Mouse (Mus musculus) cerebellum, postnatal 4 days (tissue): ENCODE results near the gene Celf6.

ENCODE experiments used
- DNase-seq, 2 experiments: peaks; one replicate each; pipeline ENCODE4 v3.0.0; 2022; ENCODE audit warnings: low spot score in 2 of 2, mixed read lengths in 1 of 2

The Celf6 gene

DNA sequence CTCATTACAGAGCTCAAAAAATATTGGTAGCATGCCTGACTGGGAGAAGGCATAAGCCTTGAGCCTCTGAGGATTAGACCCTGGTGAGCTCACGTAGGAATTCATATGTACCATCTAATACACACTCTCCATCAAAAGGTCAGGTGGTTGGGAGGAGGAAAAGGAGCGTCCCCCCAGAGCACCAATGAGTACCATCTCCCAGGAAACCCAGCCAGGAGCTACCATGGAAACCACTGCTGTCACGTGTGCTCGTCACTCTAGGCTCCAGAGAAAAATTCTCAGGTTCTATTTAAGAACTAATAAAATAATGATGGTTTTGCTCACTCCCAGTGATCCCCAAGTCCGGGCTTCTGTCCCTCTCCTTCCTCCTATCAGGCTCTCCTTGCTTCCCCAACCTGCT lies 10.5 kb downstream of the Celf6 start:
- DNase-seq, result no peak

DNA sequence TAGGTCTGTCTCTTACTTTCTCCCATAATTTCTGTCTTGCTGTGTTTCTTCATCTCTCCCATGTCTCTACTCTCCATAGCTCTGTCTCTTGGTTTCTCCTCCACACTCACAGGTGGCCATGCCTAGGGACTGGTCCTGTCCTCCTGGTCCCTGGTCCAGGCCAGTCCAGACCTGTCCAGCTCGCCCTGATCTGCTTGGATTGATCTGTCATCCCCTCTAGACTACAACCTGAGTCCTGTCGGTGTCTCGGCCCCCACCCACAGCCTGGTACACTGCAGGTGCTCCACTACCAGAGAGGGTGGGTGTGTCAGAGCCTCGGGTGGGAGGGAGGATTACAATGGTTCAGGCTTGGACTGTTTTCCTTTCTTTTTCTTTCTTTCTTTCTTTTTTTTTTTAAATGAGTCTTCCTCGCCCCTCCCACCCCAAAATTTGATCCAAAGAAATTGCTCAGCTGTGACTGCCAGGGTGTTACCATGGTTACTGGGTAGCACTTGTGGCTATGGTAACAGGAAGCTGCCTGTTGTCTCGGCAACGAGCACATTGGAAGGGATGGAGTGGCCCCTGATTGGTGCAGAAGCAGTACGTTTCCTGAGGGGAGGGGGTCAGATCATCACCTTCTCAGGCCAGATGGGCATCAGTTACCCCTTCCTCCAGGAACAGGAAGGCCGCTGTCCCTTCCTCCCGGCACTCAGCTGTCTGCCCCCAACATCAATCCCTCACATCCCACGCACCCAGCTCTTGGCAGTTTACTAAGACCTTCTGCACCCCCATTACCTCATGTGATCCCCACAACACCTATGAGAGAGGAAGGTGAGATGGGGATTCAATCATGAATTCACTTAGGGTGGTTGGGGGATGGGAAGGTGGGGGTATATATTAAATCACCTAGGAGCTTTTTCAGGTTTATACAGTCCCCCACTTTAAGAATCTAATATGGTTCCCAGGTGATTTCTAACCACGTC lies 11.3 kb downstream of the Celf6 start:
- peak in 1 of 2 experiments; percentile 50 for DNase-seq

DNA sequence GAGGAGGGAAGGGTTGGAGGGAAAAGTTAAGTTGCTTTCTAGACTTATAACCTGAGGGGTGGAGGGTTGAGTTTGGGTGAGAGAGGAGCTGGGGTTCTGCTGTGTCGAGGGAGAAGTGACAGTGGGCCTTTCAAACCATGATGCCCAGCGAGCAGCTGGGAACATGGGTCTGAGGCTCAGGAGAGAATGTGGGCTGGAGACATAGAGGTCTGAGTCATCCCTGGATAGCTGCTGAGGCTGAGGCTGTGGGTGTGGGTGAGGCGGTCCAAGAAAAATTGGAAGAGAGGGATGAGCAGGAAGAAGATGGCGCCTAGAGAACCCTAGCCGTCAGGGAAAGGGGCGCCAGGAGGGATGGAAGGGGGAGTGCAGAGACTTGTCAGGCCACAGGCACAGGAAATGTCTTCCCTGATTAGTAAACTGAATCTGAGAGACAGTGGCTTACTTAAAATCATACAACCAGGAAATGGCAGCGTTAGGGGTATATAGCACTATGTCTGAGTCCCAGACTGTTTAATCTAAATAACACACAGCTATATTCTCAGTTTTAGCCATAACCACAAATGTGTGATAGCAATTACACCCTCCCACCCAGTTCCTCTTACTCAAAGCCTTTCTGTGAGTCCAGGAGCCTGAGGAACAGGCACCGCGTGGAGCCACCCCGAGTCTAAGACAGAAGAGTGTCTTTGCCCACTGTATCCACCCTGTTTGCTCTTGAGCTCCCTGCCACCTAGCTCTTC lies 12.2 kb downstream of the Celf6 start:
- DNase-seq, result no peak

DNA sequence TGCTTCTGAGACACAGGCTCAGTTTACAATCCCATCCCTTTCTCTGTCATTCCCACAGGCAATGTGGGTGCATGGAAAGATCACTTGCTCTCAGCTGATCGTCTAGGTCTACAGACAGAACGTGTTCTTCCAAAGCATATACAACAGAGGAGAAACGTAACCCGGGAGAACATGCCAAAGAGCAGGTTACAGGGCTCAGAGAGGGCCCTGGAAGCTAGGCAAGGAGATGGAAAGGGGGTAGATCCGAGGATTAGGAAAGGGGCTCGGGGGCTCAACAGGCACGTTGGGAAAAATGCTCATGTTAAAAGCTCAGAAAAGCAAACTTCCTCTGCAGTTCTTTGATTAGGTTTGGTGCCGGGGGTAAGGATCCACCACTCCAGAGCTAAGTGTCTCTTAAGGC lies 23.9 kb downstream of the Celf6 start:
- no peak for DNase-seq

DNA sequence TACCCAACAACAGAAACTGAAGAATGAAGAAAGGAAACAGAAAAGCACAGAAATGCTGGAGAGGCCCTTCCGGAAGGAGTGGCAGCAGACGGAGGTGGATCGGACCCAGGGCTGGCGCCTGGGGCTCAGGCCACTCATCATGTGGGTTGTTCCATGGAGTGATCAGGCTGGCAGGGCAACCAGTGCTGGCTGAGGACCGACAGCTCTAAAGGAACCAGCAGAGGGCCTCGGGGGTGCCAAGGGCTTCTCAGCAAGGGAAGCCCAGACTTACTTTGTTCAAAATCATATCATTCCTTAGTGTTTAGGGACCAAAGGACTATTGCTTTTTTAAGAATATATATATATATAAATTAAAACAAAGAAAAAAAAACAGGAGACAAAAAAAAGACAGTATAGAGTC lies 28.2 kb downstream of the Celf6 start:
- DNase-seq, result no peak

DNA sequence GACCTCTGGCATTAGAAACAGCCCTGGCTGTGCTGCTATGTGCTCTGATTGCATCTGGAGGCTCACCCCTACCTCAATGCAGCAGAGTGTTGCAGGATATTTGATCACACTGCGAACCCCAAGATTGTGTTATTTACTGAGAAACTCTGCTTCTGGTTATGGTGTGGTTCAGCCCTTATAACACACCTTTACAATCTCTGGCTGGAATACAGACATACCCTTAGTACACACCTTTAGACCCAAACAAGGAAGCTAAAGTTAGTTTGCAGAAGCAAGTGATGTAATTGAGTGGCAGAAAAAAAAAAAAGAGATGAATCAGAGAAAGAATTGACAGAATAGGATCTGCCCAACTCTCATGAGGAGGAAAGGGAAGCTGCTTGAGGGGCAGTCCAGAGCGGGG lies 33.2 kb downstream of the Celf6 start:
- DNase-seq, result no peak

DNA sequence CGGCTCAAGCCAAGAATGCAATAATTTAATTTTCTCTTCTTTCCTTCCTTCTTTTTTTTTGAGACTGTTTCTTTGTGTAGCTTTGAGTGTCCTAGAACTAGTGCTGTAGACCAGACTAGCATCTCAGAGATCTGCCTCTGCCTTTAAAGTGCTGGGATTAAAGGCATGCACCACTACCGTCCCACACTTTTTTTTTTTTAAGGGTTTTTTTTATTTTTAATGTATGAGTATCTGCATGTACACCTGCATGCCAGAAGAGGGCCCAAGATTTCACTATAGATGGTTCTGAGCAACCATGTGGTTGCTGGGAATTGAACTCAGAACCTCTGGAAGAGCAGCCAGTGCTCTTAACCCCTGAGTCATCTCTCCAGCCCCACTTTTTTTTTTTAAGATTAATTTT lies 38.1 kb downstream of the Celf6 start:
- no peak for DNase-seq

DNA sequence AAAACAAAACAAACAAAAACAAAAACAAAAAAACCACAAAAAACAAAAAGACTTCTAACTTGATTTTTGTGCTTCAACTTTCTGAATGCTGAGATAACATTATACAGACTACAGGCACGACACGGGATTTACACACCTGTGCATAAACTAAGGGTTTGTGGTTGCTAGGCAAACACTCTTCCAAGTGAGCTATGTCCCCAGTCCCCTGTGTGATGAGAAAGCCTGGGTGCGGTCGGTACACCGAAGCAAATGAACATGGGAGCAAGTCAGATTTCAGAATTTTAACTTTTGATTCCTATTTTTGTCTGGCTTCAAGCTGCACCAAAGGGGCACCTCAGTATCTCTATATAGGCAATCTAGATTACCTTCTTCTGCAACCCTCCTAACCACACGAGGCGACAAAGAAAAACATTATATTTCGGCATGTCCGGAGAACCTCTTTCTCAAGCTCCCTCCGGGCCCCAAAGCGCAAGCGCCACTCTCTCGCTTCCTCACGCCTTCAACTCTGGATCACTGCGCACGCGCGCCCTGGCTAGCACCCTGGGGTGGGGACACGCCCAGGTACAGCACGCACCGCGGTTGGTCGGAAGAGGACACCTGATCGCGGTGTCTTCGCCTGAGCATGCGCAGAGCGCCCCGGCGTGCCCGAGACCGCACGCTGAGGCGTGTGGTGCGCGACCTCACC lies 39.0 kb downstream of the Celf6 start, which contains the start of gene Parp6:
Gene Parp6, plus strand, starts transcription at position 663 of the 685 bp plus-strand sequence.
- peak; percentile 99 to 100 for DNase-seq

DNA sequence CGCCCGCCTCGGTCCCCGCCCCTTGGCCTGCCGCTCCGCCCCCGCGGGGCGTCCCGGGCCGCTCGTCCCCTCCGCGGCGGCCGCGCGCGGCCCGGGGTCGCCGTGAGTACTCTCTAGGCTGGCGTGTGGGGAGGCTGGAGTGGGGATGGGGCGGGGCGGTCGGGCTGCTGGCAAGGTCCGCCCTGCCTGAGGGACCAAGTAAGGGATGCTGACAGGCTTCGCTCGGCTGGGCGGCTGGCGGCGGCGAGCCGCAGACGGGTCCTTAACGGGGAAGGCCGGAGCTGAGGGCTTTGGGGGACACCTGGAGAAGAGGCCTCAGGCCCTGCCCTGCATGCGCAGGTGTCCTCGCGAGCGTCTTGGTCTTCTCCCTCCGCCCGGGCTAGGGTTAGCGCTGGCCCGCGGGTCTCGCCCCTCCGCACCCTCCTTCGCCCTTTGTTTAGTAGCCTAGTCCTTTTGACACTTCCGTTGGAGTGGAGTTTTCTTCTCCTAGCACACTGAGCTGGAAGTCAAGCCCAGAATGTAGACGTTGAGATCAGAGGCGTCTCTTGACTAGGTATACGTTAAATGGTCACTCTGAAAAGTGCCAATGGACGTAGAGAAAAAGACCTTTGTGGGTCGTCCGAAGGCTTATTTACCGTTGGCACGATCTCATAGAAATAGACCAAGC lies 39.7 kb downstream of the Celf6 start:
- no peak for DNase-seq

DNA sequence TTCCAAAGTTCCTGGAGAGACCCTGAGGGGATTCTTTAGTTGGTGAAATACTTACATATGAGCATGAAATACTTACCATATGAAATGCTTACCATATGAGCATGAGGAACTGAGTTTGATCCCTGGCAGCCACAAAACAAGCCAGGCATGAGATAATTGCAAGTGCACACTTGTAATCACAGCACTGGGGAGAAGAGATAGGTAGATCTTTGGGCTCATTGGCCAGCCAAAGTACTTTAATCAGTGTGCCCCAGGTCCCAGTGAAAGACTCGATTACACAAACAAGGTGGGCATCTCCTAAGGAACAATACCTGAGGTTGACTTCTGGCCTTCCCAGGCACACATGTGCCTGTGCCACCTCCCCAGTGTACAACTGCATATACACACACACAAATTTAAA lies 60.7 kb downstream of the Celf6 start:
- no peak for DNase-seq

DNA sequence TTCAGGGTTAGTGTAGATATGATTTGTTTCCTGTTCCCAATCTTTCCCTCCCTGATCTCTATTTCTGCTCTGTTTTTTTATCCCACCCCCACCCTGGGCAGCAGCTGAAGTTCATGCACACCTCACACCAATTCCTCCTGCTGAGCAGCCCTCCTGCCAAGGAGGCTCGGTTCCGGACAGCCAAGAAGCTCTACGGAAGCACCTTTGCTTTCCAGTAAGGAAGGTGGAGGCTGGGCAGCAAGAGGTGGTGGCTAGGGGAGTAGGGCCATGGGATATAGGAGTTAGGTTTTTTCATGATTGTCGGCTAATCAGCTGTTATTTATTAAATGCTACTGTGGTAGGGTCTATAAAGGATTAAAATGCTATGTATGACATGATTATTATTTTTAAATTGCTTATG lies 62.2 kb downstream of the Celf6 start:
- no peak for DNase-seq

DNA sequence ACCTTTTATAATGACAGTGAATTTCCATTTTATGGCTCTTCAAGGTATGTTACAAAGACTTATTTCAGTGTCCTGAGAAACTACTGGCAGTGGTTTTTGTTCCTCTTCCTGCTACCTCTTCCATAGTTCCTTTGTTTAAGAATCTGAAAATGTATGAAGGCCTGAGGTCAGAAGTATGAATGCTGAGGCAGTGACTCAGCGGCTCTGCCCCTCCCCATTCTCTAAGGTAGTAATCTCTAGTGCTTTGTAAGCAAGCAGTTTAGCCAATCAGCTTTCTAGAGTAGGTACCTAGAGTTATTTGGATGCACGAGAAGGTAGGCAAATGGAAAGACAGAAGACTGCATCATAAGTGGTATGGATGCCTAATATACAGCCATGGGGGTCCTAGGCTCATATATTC lies 63.6 kb downstream of the Celf6 start:
- no peak for DNase-seq

DNA sequence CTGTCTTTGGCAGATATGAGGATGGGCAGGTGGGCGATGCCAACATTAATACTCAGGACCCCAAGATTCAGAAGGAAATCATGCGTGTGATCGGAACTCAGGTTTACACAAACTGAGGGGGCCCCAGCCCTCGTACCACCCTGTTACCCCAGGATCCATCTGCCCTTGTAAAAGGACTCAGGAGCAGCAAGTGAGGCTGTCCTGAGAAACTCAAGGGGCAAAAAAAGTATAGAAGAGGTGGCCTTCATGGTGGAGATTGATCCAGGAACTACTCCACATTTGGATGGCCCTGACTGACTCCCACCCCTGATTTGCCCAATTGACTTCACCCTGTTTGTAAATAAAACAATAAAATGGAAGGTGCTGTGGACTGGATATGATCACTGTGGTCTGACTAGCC lies 72.2 kb downstream of the Celf6 start:
- no peak for DNase-seq

DNA sequence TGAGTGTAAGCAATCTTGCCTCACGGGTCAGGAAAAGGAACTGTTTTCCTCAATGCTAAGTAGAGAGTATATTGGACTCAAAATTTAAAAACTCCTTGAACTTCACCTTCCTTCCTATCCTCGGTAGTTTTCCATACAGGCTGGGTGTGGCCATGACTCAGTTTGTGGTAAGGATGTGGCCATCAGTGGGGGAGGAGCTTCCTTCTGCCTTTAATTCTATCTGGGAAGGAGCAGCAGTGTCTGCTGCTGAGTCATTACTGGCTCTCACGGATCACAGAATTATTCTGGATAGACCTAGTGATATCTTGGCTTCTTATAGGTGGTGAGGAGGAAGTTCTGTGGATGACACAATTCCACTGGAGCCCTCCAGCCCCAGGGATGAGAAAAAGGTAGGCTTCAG lies 75.7 kb downstream of the Celf6 start:
- DNase-seq, result no peak

DNA sequence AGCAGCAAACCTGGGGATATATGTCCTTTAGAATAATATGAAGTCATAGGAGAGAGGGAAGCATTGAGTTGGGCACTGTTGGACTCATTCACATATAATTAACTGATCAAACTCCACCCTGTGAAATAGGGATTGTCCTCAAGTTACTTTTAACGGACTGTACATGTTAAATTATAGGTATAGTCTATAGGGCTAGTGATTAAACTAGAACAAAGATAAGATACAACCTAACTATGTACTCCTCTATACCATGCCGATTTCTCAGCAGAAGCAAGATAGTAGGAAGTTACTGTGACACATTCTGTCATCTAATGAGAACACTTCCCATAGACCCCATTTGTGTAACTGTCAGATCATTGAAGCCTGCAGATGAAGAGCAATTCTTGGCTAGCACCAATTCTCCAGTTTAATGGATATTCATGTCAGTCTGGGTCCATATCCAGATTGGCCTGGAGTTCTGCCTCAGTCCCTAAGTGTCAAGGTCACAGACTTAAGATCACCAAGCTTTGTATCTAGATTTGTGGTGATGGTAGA lies 76.8 kb downstream of the Celf6 start:
- no peak for DNase-seq

DNA sequence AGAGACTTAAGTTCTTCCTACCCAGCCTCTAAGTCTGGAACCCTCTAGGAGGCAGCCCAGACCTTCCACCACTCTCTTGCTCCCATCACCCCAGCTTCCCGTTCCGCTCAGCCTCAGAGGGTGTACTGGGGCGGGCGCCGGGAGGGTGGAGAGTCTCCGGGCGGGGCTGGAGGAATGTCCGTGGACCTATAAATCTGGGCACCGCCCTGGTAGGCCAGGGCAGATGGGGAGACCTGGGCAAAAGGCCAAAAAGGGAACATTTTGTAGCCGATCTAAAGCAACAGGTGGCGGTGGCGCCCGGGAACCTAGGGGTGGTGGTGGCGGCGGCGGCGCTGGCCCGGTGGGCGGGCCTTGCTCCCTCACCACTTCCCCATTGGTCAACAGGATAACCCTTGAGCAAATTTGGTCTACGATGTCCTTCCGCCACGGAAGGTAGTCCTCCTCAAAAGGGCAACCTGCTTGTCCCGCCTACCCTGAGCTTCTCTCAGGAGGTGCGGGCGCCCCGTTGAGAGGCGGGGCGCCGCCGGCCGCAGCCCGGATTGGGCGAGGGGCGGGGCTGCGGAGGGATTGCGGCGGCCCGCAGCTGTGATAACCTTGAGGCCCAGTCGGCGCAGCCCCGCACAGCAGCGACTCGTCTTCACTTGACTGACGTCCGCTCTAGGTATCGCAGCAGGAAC lies 78.4 kb downstream of the Celf6 start, which contains the start of gene Pkm:
Gene Pkm, plus strand, starts transcription at position 411 of the 677 bp plus-strand sequence.
- DNase-seq, result peak; percentile 83 to 89
